Mouse (Mus musculus) retina, embryonic 14.5 days (tissue): ENCODE measurements around the gene Tceal3.
"Not testable (repeated sequence)": the region's sequence is repeated elsewhere in the genome, so short reads cannot be mapped to it uniquely, and the experiment has no call there.

Experiments used
- DNase-seq: peaks from one replicate; pipeline ENCODE4 v3.0.0-alpha.2; 2015; ENCODE audit warnings: low spot score

The Tceal3 gene

GRCm38 (mm10) chrX:136707446-136708167, 117.0 kb downstream of the Tceal3 start, which contains the start of gene Tceal1:
TSS of gene Tceal1 (plus strand) at chrX:136707982.
- DNase-seq = peak; percentile 70

DNA sequence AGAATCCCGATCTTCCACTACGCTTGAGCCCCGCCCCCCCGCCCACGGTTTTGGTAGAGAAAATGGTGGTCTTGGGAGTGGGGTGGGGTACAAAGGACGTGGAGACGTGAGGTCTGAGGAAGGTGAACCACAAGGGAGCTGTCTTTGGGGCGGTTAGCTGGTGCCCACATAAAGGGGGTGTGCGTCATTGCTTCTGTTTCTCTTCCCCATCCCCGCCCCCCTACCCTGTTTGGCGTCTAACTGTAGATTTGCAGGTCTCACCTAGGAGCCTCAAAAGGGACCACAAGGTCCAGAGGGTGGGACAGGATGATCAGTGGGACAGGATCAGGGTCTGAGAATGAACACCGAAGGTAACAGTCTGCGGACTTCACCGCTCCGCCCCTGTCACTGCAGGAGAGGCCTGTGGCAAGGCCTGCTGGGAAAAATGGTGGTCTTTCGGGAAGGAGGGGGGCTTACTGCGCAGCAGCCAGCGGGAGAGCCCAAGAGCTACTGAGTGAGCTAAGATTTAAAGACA, 117.6 kb downstream of the Tceal3 start:
- peak; percentile 71 for DNase-seq

- DNase-seq = peak; percentile 16
These were observed 118.1 kb downstream of the Tceal3 start for GRCm38 (mm10) chrX:136708782-136709181.

- DNase-seq = not testable (repeated sequence)
These were observed 124.3 kb downstream of the Tceal3 start for GRCm38 (mm10) chrX:136714742-136715474.
